Mouse (Mus musculus) testis, adult 2 months (tissue): ENCODE measurements at regions not wholly inside any gene's neighbourhood (a gene's known extent, or its start where the extent isn't known, plus 50 kb on each side); places are given as distances from the start of the nearest gene placed in this dataset.

Source experiments
- CTCF ChIP-seq: fragments of 200-500 bp; IDR thresholded peaks from 2 replicates; pipeline ENCODE4 v1.5.1; 2012; ENCODE audit warnings: low read depth, mild to moderate bottlenecking, inconsistent platforms, low read length, moderate library complexity; ENCODE audit not compliant: control insufficient read depth, insufficient read depth, insufficient replicate concordance
- POLR2A ChIP-seq: fragments of 200-500 bp; IDR thresholded peaks from 2 replicates; pipeline ENCODE4 v1.6.1; 2012; ENCODE audit warnings: low read depth, mild to moderate bottlenecking, inconsistent platforms, low read length, moderate library complexity; ENCODE audit not compliant: control insufficient read depth

GRCm38 (mm10) chr19:56668991-56669390 is 53.0 kb upstream of the Adrb1 start:
- TF ChIP-seq CTCF: no peak
- no peak for TF ChIP-seq POLR2A
